Mouse (Mus musculus) kidney, embryonic 15.5 days (tissue): Measurements from ENCODE around the gene Smad3. TPM values are rescaled to one million over a fixed set of nuclear protein-coding genes. Genes with fewer than 3 reads are reported as not detected.

Experiments
- ATAC-seq: fragments of 200-750 bp; cut with Nextera tagmentation; replicated peaks from 2 replicates; pipeline ENCODE4 v1.8.0; 2017; ENCODE audit warnings: moderate TSS enrichment; ENCODE audit not compliant: low FRiP score
- H3K27ac ChIP-seq: fragments of 300-500 bp; sonication (generic); 2 replicates; pipeline ENCODE4 v1.5.1; 2015; ENCODE audit warnings: mild to moderate bottlenecking, inconsistent platforms
- H3K27me3 ChIP-seq: fragments of 300-500 bp; sonication (generic); 2 replicates; pipeline ENCODE4 v1.6.1; 2015; ENCODE audit warnings: inconsistent platforms
- H3K36me3 ChIP-seq: fragments of 300-500 bp; sonication (generic); 2 replicates; pipeline ENCODE4 v1.6.1; 2015; ENCODE audit warnings: inconsistent platforms
- H3K4me1 ChIP-seq: fragments of 300-500 bp; sonication (generic); 2 replicates; pipeline ENCODE4 v1.6.1; 2015; ENCODE audit warnings: inconsistent platforms
- H3K4me2 ChIP-seq: fragments of 300-500 bp; sonication (generic); 2 replicates; pipeline ENCODE4 v1.6.1; 2015; ENCODE audit warnings: moderate library complexity, mild to moderate bottlenecking, inconsistent platforms
- H3K4me3 ChIP-seq: fragments of 300-500 bp; sonication (generic); replicated peaks from 2 replicates; pipeline ENCODE4 v1.5.1; 2015; ENCODE audit warnings: mild to moderate bottlenecking, inconsistent platforms
- H3K9ac ChIP-seq: fragments of 300-500 bp; sonication (generic); 2 replicates; pipeline ENCODE4 v1.6.1; 2015; ENCODE audit warnings: mild to moderate bottlenecking, inconsistent platforms
- H3K9me3 ChIP-seq: fragments of 300-500 bp; sonication (generic); replicated peaks from 2 replicates; pipeline ENCODE4 v1.6.1; 2016; ENCODE audit warnings: inconsistent platforms
- WGBS: fragments of 180-500 bp; shearing (Covaris S2); methylation state at CpG from one replicate; pipeline ENCODE4 v1.1.7; 2015; ENCODE audit warnings: mixed read lengths; 5-methylcytosine and 5-hydroxymethylcytosine counted together
- polyA plus RNA-seq: library from polyadenylated mRNA; unstranded; fragments of >200 nt; fragmentation: Nextera tagmentation; extraction: Ambion mirVana; gene quantifications from 2 replicates; pipeline ENCODE4 v1.2.1, GENCODE M21; 2015

The Smad3 gene
- polyA plus RNA-seq, 1 experiment from 2014 or later = 25.0 TPM

GRCm38 (mm10) chr9:63712838-63713237, 45.0 kb downstream of the Smad3 start:
- H3K9ac ChIP-seq = no peak overlapping the region
- H3K27me3 ChIP-seq = no peaks in the 10 kb centered on the region
- H3K4me1 ChIP-seq = peaks cover 71% of the 10 kb centered on the region
- 63% methylated on average over 6 of the region's 6 CpGs for WGBS
- no peak for ATAC-seq
- H3K4me3 ChIP-seq = no peak overlapping the region
- 0 out of 2 replicates have a peak, but pooled peaks cover 4% of the 10 kb centered on the region for H3K9me3 ChIP-seq
- H3K27ac ChIP-seq = 0 out of 2 replicates have a peak overlapping the region, but pooled peaks have one; percentile 16
- H3K36me3 ChIP-seq = peaks cover 23% of the 10 kb centered on the region
- no peak overlapping the region for H3K4me2 ChIP-seq

- Histone ChIP-seq H3K9me3 (0 out of 2 replicates have a peak, but pooled peaks cover 4% of the 10 kb centered on the region), H3K4me2 (no peak overlapping the region), H3K36me3 (peaks cover 23% of the 10 kb centered on the region), H3K27ac (no peak overlapping the region), H3K27me3 (no peaks in the 10 kb centered on the region), H3K4me1 (peaks cover 71% of the 10 kb centered on the region), H3K9ac (no peak overlapping the region), H3K4me3 (no peak overlapping the region)
- WGBS = 56% methylated on average over 13 of the region's 13 CpGs
- no peak for ATAC-seq
Observed at GRCm38 (mm10) chr9:63711580-63712230, 46.1 kb downstream of the Smad3 start.

- H3K4me1 ChIP-seq = peaks cover 70% of the 10 kb centered on the region
- peaks cover 23% of the 10 kb centered on the region for H3K36me3 ChIP-seq
- 94% methylated on average over 5 of the region's 5 CpGs for WGBS
- ATAC-seq = no peak
- no peak overlapping the region for H3K4me2 ChIP-seq
- no peak overlapping the region for H3K9ac ChIP-seq
- no peak overlapping the region for H3K27ac ChIP-seq
- 0 out of 2 replicates have a peak, but pooled peaks cover 4% of the 10 kb centered on the region for H3K9me3 ChIP-seq
- H3K27me3 ChIP-seq = no peaks in the 10 kb centered on the region
- no peak overlapping the region for H3K4me3 ChIP-seq
Observed at GRCm38 (mm10) chr9:63709857-63710256, 47.9 kb downstream of the Smad3 start.

- 0 out of 2 replicates have a peak, but pooled peaks cover 4% of the 10 kb centered on the region for H3K9me3 ChIP-seq
- no peaks in the 10 kb centered on the region for H3K27me3 ChIP-seq
- H3K36me3 ChIP-seq = peaks cover 23% of the 10 kb centered on the region
- H3K4me1 ChIP-seq = peaks cover 65% of the 10 kb centered on the region
- no peak overlapping the region for H3K4me3 ChIP-seq
- no peak for ATAC-seq
- H3K9ac ChIP-seq = no peak overlapping the region
- H3K27ac ChIP-seq = no peak overlapping the region
- no peak overlapping the region for H3K4me2 ChIP-seq
Observed at GRCm38 (mm10) chr9:63709266-63709665, 48.5 kb downstream of the Smad3 start.

- WGBS = 90% methylated on average over 9 of the region's 9 CpGs
- H3K27me3 ChIP-seq = no peaks in the 10 kb centered on the region
- no peak overlapping the region for H3K4me2 ChIP-seq
- no peak for ATAC-seq
- no peak overlapping the region for H3K27ac ChIP-seq
- no peak overlapping the region for H3K4me3 ChIP-seq
- H3K36me3 ChIP-seq = peaks cover 23% of the 10 kb centered on the region
- H3K9me3 ChIP-seq = 0 out of 2 replicates have a peak, but pooled peaks cover 4% of the 10 kb centered on the region
- H3K4me1 ChIP-seq = peaks cover 62% of the 10 kb centered on the region
- no peak overlapping the region for H3K9ac ChIP-seq
Observed at GRCm38 (mm10) chr9:63707816-63708588, 49.8 kb downstream of the Smad3 start.

GRCm38 (mm10) chr9:63706152-63706733, 51.6 kb downstream of the Smad3 start:
- WGBS = 18% methylated on average over 9 of the region's 9 CpGs
- Histone ChIP-seq H3K27ac (peak overlapping the region; percentile 78), H3K9me3 (0 out of 2 replicates have a peak, but pooled peaks cover 4% of the 10 kb centered on the region), H3K4me3 (no peak overlapping the region), H3K36me3 (peaks cover 18% of the 10 kb centered on the region), H3K4me2 (0 out of 2 replicates have a peak overlapping the region, but pooled peaks have one; percentile 4), H3K4me1 (peaks cover 62% of the 10 kb centered on the region), H3K27me3 (no peaks in the 10 kb centered on the region), H3K9ac (no peak overlapping the region)
- no peak for ATAC-seq

GRCm38 (mm10) chr9:63704979-63705751, 52.6 kb downstream of the Smad3 start:
- WGBS = 79% methylated on average over 6 of the region's 6 CpGs
- H3K27ac ChIP-seq = no peak overlapping the region
- no peak for ATAC-seq
- peaks cover 65% of the 10 kb centered on the region for H3K4me1 ChIP-seq
- peaks cover 14% of the 10 kb centered on the region for H3K36me3 ChIP-seq
- no peak overlapping the region for H3K4me3 ChIP-seq
- no peaks in the 10 kb centered on the region for H3K27me3 ChIP-seq
- H3K9ac ChIP-seq = no peak overlapping the region
- 0 out of 2 replicates have a peak, but pooled peaks cover 4% of the 10 kb centered on the region for H3K9me3 ChIP-seq
- no peak overlapping the region for H3K4me2 ChIP-seq

GRCm38 (mm10) chr9:63704131-63704530, 53.7 kb downstream of the Smad3 start:
- no peak for ATAC-seq
- Histone ChIP-seq H3K4me1 (peaks cover 76% of the 10 kb centered on the region), H3K4me3 (no peak overlapping the region), H3K9ac (no peak overlapping the region), H3K9me3 (no peaks in the 10 kb centered on the region), H3K36me3 (peaks cover 4% of the 10 kb centered on the region), H3K27me3 (no peaks in the 10 kb centered on the region), H3K27ac (no peak overlapping the region), H3K4me2 (no peak overlapping the region)
- WGBS = 69% methylated on average over 5 of the region's 5 CpGs

GRCm38 (mm10) chr9:63703236-63703785, 54.5 kb downstream of the Smad3 start:
- Histone ChIP-seq H3K27me3 (no peaks in the 10 kb centered on the region), H3K9me3 (no peaks in the 10 kb centered on the region), H3K27ac (peak overlapping the region; percentile 67; the same call in 1 of the 2 replicates), H3K9ac (no peak overlapping the region), H3K36me3 (no peaks in the 10 kb centered on the region), H3K4me1 (peaks cover 84% of the 10 kb centered on the region), H3K4me2 (peak overlapping the region; percentile 37; the same call in 1 of the 2 replicates), H3K4me3 (no peak overlapping the region)
- no peak for ATAC-seq
- 78% methylated on average over 7 of the region's 7 CpGs for WGBS

- Histone ChIP-seq H3K4me1 (peaks cover 84% of the 10 kb centered on the region), H3K4me2 (peak overlapping the region; percentile 37)
Observed at GRCm38 (mm10) chr9:63702502-63703013, 55.2 kb downstream of the Smad3 start.

GRCm38 (mm10) chr9:63701957-63702309, 55.9 kb downstream of the Smad3 start:
- Histone ChIP-seq H3K36me3 (no peaks in the 10 kb centered on the region), H3K9me3 (no peaks in the 10 kb centered on the region), H3K4me3 (no peak overlapping the region), H3K27me3 (no peaks in the 10 kb centered on the region), H3K4me1 (peaks cover 84% of the 10 kb centered on the region), H3K9ac (no peak overlapping the region), H3K4me2 (no peak overlapping the region), H3K27ac (peak overlapping the region; percentile 67)
- ATAC-seq = no peak
- 71% methylated on average over 4 of the region's 4 CpGs for WGBS

More at GRCm38 (mm10) chr9:63702502-63703013, 55.2 kb downstream of the Smad3 start:
- Histone ChIP-seq H3K27me3 (no peaks in the 10 kb centered on the region), H3K4me3 (no peak overlapping the region), H3K36me3 (no peaks in the 10 kb centered on the region), H3K9ac (no peak overlapping the region), H3K9me3 (no peaks in the 10 kb centered on the region), H3K27ac (peak overlapping the region; percentile 67)
- ATAC-seq = 0 out of 2 replicates have a peak, but pooled peaks have one; percentile 43
- WGBS = 17% methylated on average over 16 of the region's 16 CpGs
